Mouse (Mus musculus) ES-Bruce4 (cell line): ENCODE measurements around the gene Ap1b1.

ENCODE experiments used
- CTCF ChIP-seq: IDR thresholded peaks from one replicate; pipeline ENCODE4 v1.8.1; 2011; ENCODE audit warnings: low read depth, low read length
- EP300 ChIP-seq: IDR thresholded peaks from 2 replicates; pipeline ENCODE4 v1.6.1; 2011; ENCODE audit warnings: low read depth, low read length; ENCODE audit not compliant: insufficient read depth
- POLR2A ChIP-seq: IDR thresholded peaks from one replicate; pipeline ENCODE4 v1.8.1; 2011; ENCODE audit warnings: low read length; ENCODE audit not compliant: insufficient read depth

GRCm38 (mm10) chr11:5008867-5009266, 22.2 kb downstream of the Ap1b1 start:
- TF ChIP-seq POLR2A = no peak
- no peak for TF ChIP-seq CTCF
- no peak for TF ChIP-seq EP300
